Mouse (Mus musculus): ENCODE data around the gene Tmem107.

Gene Tmem107

DNA sequence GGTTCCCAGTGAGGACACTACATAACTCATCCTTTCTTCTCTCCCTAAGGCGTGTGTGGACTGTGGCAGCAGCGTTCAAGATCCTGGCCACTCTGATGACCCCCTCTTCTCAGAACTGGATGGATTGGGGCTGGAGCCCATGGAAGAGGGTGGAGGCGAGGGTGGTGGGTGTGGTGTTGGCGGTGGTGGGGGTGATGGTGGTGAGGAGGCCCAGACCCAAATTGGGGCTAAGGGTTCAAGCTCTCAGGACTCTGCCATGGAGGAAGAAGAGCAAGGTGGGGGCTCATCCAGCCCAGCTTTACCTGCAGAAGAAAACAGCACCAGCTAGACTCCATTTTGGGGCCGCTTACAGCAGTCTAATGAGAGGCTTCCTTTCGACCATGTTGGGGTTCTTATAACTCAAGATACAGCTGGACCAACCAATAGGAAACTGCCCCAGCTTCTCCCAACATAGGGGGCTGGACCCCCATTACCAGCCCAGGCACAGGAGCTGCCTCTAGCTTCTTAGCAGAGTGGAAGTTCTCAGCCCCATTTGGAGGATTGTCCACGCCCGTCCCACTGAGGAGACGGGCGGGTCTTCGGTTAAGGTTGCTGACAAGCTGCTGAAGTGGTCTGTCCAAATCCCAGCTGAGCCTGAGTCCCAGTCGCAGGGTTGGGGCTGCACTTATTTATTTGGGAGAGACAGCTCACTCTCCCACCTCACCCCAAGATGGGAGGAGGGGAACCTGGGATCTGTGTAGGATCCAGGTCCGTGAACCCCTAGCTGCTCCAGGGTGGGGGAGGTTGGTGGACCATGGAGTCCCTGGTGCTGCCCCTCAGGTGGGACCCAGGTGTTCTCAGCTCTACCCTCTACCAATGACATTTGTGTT lies 38.7 kb downstream of the Tmem107 start:
- no peak for DNase-seq

DNA sequence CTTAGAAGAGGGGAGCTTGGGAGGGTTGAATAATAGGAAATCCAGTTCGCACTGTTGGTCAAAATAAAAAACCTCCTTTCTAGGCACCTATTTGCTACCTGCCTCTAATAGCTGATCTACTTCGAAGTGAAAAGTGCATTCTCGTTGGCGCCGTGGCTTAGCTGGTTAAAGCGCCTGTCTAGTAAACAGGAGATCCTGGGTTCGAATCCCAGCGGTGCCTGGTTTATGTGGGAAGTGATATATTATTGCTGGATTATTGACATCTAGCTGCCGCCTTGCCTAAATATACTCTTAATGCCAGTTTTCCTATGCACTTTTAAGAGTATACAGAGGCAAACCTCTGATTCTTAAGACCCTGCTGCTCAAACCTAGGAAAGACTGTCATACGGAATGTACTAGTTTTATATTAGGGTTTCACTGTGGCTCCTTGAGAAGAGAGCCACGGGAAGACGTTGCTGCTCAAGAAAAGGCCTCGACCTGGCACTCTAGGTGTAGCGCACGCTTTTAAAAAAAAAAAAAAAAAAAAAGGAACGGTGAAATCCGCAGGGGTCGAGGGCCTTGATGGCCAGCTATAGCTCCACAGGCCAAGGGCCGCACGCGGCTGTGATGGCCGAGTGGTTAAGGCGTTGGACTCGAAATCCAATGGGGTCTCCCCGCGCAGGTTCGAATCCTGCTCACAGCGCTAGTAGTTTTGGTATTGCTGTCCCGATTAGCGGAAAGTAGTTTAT lies 39.9 kb downstream of the Tmem107 start:
- peak; percentile 81 to 92 for DNase-seq

DNA sequence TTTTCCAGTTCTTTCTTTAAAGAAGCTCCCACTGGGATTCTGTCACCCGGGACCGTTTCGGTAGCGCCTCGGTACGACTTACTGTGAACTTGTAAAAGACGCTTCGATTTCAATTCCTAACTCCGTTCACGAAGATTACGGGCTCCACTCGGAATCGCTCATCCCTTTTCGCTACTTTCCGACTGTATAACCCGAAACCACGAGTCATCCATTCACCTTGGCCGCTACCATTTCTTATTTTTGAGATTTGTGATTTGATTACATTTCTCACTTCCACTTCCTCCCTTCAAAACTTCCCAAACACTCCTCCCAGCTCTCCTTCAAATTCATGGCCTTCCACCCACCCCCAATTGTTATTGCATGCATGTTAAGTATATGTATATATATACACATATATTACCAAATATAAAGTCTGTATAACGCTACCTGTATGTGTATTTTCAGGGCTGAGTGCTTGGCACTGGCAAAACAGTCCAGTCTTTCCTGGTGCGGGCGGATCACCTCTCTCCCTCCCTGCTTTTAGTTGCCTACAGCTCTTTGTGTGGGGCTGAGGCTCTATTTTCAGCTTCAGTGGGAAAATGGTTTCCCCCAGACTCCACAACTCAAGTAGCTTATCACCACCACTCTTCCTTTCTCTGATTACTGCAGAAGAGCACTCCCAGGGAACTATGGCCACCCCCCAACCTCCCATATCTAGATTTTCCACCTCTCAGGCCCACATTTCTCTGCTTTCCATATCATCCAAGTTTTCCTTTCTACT lies 40.6 kb downstream of the Tmem107 start:
- no peak for DNase-seq

DNA sequence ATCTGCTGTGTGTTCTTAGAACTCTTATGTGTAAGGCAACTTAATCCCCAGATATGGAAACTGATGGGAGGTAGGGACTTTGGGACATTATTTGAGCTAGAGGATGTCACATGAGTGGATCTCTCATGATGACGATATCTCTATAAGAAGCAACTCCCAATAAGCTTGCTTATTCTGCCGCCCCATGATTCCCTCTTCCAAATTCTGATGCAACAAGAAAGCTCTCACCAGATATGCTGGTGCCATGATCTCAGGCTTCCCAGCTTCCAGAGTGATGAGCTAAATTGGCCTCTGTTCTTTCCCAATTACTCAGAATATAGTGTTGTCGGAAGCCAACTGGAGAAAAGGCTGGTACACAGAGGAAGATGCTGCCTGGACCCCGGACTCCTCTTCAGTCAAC lies 41.3 kb downstream of the Tmem107 start:
- DNase-seq, result no peak

DNA sequence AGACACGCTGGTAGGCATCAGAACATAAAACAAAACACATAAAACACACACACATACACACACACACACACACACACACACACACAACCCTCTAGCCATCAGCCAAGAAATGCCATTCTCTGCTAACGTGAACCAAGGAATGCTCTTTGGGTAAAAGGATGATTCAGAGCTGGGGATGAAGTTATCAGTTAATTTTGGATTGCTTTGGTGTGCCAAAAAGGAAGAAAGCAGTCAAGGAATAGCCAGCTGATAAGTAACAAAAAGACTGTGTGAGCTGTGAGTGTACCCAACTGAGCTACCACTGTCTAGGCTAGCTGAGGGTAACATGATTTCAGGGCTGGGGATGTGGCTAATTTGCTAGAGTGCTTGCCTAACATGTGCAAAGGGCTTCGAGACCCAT lies 43.4 kb downstream of the Tmem107 start:
- DNase-seq, result no peak

DNA sequence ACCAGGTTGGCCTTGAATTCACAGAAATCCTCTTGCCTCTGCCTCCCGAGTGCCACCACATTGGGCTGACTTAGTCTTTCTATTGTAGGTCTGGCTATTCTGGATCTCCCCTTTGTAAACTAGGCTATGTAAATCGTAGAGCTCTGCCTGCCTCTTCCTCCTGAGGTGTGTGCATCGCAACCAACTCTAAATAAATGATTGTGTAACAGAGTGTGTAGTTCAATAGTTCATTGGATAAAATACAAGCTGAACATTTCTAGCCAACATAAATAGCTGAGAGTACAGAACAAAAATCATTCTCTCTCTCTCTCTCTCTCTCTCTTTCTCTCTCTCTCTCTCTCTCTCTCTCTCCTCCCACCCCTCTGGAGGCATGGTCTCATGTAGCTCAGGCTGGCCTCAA lies 44.0 kb downstream of the Tmem107 start:
- DNase-seq, result no peak

DNA sequence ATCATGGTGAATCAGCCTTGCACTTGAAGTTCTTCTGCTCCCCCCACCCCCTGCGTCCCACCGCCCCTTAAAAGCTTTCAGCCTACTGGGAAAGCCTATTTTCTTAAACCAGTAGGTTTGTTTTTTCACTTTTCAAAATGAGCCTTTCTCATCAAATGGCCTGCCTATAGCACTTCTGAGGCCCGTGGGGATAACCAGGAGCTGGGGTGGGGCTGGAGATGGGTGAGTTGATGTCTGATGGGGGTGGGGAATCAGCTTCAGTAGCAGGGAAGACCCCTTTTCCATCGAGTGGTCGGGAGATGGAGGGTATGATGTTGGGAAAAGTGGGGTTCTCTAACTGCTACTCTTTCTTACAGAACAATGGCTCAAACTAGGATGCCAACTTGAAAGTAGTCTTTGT lies 46.2 kb downstream of the Tmem107 start:
- no peak for DNase-seq

DNA sequence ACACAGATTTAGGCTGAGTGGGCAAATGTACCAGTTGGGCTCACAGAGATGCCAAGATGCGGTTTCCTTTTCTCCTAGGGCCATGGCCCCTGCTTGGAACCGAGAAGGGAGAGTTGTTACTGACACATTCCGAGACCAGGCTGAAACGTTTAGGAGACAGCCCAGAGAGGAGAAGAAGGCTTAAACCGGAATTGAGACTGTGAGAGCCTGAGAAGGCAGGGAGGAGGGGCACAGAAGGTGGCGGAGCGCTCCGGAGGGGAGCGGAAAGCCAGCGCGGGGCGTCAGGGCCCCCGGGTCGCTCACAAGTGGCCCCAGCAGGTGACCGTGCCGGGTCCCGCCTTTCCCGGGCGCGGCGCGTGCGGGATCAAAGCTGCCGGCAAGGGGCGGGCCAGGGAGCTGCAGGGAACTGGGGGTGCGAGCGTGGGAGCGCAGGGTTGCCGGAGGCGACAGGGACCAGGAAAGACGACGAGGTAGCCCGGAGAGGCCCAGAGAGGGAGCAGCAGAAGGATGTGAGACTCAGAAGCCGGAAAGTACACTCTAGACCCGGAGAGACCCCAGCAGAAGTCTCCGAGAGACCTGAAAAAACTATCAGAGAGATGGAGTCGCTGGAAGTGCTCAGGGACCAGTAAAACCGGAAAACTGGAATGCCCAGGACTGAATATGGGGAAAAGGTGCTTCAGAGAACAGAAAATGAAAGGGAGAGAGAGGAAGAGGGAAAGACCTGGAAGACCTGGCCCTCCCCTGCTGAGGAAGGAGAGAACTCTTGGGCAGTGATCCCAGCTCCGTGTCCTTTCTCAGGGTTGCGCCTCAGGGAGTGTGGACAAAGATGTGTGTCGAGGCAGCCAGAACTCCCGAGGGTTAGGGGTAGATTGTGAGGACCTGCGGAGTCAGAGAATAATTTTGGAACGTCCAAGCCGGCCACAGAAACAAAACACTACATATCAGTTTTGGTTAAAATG lies 47.4 kb downstream of the Tmem107 start:
- peak; percentile 55 to 71 for DNase-seq

DNA sequence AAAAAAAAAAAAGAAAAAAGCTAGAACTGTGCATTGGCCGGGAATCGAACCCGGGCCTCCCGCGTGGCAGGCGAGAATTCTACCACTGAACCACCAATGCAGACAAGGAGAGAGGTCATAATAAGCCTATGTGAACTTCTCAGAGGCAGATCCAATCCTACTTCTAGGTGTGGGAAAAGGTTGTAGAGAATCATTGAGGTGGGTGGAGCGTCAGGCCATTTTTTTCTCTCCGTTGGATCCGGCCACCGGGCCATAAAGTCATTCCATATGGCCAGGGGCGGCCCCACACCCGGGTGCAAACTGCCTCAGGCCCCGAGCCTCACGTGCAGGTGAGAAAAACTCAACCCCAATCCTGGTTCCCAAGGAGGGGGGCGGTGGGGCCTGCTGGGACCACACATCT lies 48.2 kb downstream of the Tmem107 start:
- peak; percentile 60 to 86 for DNase-seq

DNA sequence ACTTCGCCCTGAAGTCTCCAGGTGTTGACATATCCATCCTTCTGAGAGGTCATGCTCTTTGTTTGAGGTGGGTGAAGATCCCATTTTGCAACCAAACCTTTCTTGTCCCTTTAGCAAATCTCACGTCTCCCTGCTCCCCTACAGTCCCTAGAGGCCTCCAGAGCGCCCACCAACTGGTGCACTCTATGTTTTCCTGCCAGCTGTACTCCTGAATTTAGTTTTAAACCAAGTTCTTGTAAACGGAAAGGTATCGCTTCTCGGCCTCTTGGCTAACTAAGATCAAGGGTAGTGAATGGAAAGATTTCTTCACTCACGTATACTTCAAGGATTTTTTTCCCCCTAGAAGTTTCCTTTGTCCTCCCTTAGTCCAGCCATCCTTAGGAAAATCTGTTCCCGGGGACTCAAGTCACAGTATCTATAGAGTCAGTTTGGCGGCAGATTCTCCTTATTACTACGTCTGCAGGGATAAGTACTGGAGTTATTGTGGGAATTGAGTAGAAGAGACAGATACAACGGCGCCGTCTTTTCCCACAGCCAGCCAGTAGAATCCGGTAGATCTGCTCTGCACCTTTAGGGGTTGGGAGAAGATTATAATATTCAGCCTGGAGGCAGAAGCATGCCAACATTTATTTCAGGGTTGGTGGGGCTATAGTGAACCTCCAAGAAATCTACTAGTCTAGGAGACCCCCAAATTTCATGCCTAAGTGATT lies 49.0 kb downstream of the Tmem107 start:
- DNase-seq, result no peak

DNA sequence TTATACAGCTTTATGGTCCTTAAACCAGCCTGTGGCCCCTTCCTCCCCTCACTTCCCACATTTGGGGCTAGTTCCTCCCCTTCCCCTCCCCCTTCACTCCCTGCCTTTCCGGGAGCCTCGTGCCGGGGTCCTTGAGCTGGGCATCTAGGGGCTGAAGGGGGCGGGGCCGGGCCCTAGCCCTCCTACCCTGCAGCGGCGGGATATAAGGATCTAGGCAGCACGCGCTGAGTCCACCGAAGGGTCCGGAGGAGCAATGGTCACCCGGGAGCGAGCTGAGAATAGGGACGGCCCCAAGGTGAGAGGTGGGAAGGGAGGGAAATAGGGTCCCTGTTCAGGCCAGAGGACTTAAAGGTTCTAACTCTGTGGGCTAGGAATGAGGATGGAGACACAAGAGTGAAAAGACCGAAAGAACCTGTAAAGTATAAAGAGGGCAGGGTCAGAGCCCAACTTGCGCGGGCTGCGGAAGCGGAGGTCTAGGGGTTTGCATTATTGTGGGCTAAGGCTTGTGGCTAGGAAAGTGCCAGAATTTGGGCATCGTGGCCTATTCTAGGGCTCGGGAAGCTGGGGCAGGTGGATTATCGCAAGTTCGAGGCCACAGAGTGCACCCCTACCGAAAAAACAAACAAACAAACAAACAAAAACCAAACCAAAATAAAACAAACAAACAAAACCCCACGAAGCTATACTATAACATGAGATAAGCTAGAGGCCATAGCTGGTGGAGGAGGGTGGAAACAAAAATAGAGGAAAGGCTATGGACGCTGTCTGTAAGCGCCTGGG lies 49.8 kb downstream of the Tmem107 start, which contains the start of gene Hes7:
Hes7 (plus strand) TSS at position 184 of the 780 bp plus-strand sequence.
- DNase-seq, result no peak

DNA sequence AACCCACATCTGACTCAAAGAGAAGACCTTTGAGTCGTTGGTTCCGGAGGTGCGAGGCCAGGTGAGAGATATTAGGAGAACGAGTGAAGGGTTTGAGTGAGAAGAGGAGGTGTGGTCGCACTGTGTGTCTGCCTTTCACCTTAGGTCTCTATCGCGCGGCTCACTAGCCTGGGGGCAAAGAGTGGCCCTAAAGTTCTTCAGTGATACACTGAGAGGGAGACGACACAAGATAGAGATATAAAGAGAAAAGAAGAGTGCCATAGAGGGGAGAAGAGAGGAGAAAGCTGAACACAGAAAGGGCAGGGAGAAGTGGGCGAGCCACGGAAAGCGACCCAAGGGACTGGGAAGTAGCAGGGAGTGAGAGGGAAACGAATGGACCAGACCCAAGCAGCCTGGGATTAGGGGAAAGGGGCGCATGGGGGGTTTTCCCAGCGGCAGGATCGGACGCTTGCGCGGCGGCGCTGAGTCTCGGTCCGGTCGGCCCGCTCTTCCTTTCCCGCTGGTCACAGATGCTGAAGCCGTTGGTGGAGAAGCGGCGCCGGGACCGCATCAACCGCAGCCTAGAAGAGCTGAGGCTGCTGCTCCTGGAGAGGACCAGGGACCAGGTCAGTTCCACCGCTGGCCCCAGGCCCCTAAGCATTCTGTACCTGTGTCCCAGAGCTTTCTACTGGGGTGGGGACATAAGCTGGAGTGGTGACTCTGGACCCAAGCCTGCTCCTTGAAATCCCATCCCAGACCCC lies 50.6 kb downstream of the Tmem107 start:
- DNase-seq, result peak in 1 of 2 experiments; percentile 32

DNA sequence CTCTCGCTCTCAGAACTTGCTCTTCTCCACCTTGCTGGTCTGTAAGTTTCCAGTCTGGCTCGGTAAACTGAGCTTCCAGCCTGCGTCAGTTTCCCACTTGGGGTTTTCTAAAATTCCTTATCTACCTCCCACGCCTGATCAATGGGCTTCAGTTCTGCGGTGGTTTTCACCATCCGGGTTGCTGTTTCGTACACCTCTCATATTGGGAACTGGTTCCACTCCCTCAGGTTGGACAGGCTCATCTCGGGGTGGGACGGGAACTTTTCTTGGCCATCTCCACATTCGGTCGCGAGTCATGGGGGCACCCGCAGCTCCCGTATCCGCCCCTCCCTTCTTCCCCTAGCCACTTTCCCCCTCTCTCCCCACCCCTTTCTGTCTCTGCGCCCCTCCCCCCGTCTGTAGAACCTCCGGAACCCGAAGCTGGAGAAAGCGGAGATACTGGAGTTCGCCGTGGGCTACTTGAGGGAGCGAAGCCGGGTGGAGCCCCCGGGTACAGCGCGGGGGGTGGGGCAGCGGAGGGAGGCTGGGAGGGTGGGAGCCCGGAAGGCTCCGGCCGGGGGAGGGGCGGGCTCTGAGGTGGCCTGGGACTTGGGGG lies 51.2 kb downstream of the Tmem107 start:
- DNase-seq, result no peak

DNA sequence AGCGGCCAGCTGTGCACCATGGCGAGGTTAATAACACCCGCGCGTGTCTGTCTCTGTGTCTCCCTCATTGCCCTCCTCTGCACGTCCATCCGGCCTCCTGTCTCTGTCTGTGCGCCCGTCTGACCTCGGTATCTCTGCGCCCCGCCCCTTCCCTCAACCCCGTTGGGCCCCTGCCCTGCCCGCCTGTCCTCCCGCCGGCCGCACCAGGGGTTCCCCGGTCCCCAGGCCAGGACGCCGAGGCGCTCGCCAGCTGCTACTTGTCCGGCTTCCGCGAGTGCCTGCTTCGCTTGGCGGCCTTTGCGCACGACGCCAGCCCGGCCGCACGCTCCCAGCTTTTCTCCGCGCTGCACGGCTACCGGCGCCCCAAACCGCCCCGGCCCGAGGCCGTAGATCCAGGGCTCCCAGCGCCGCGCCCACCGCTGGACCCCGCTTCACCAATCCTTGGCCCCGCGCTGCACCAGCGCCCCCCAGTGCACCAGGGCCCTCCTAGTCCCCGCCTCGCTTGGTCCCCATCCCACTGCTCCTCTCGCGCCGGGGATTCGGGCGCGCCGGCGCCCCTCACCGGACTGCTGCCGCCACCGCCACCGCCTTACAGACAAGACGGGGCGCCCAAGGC lies 51.8 kb downstream of the Tmem107 start, which contains the start of gene 9130213A22Rik:
9130213A22Rik (minus strand) TSS at position 254 of the 616 bp plus-strand sequence.
- DNase-seq, result peak; percentile 77 to 85
